Mouse (Mus musculus) kidney, adult 2 months (tissue): Measurements from ENCODE around the gene Speer4c.
"Not testable (repeated sequence)": the region's sequence is repeated elsewhere in the genome, so short reads cannot be mapped to it uniquely, and the experiment has no call there.

ENCODE experiments used
- CTCF ChIP-seq: fragments of 200-500 bp; conservative IDR thresholded peaks from 2 replicates; pipeline ENCODE4 v1.5.1; 2011; ENCODE audit warnings: low read depth, mild to moderate bottlenecking, control low read depth, low read length, moderate library complexity, mixed read lengths; ENCODE audit not compliant: insufficient read depth, insufficient read length
- POLR2A ChIP-seq: fragments of 200-500 bp; IDR thresholded peaks from one replicate; pipeline ENCODE4 v1.6.1; 2011; ENCODE audit warnings: low read depth, low read length, control low read depth

DNA sequence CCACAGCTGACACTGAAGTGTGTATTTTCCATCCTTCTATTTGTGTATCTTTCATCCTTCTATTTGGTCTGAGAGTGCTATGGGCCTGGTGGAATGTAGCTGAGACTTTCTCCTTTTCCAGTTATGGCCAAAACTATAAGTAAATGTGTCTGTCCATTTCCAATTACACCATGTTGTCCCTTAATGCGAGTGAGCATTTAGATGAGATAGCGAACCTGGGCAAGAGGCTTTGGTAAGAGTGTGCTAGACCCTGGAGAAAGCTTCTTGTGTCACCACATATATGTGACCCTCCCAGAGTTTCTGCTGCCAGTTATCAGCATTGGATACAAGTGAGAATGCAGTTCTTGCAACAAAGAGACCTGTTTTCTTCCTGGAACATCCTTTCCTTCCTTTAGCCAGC lies 35.2 kb downstream of the Speer4c start:
- TF ChIP-seq CTCF, POLR2A: not testable (repeated sequence)
